Mouse (Mus musculus) cerebellum, postnatal 14 days (tissue): ENCODE results near the gene Usp8.

ENCODE experiments used
- DNase-seq, 2 experiments: peaks; one replicate each; pipeline ENCODE4 v3.0.0; 2021; ENCODE audit warnings: mixed read lengths in 2 of 2

Usp8 gene

DNA sequence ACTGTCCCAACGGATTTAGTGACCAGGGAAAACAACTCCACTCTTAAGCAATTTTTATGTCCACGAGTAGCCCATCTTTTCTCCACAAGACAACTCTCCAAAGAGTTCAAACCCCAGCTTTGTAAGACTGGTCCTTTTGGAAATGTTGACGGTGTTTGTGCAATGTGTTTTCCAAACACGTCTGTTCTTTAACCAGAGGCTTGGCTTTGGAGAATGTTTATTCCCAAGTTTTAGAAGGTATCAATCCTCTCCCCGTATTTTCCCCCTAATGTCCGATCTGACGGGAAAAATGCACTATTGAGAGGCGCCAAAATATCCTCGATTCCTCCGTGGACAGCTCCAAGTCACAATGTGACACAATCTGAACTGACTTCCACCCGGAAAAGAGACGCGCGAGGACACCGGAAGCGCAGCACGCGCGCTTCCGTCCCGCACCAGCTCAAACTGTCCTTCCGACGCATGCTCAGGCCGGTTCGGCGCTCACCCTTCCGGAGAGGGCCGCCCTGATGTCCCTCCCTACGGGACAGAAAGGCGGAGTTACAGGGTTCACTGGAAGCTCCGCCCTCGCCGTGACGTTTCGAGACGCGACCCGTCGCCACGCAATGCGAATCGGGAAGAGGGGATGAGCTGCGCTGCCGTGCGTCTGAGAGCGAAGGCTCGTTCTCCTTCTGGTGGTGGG lies at the start of gene Usp8:
TSS of gene Usp8 (plus strand) at position 570 of the 679 bp plus-strand sequence.
- peak; percentile 97 to 98 for DNase-seq

- peak; percentile 36 to 48 for DNase-seq
Observed at GRCm38 (mm10) chr2:126663481-126663880, 43.6 kb upstream of the Usp8 start.

DNA sequence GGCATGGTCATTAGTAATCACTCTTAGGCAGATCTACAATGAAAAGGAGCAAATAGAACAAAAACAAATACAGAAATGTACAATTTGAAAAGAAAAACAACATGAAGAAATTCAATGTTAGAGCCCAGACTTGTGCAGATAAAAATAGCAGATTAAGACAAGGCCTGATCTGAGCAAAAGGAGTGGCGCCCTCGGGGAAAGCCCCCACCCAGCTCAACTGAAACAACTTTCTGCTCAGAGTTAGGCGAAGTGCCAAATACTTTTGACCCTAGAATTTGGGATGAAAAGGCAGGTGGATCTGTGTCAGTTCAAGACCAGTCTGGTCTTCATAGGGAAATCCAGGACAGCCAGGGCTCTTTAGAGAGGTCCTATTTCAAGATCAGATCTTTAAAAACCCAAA lies 41.1 kb upstream of the Usp8 start:
- no peak for DNase-seq

- DNase-seq = no peak
Observed at GRCm38 (mm10) chr2:126668621-126669252, 38.4 kb upstream of the Usp8 start.

GRCm38 (mm10) chr2:126673317-126674242 lies 33.5 kb upstream of the Usp8 start:
- no peak for DNase-seq

- DNase-seq = peak; percentile 58 to 59
Observed at GRCm38 (mm10) chr2:126674441-126675168, 32.5 kb upstream of the Usp8 start.

DNA sequence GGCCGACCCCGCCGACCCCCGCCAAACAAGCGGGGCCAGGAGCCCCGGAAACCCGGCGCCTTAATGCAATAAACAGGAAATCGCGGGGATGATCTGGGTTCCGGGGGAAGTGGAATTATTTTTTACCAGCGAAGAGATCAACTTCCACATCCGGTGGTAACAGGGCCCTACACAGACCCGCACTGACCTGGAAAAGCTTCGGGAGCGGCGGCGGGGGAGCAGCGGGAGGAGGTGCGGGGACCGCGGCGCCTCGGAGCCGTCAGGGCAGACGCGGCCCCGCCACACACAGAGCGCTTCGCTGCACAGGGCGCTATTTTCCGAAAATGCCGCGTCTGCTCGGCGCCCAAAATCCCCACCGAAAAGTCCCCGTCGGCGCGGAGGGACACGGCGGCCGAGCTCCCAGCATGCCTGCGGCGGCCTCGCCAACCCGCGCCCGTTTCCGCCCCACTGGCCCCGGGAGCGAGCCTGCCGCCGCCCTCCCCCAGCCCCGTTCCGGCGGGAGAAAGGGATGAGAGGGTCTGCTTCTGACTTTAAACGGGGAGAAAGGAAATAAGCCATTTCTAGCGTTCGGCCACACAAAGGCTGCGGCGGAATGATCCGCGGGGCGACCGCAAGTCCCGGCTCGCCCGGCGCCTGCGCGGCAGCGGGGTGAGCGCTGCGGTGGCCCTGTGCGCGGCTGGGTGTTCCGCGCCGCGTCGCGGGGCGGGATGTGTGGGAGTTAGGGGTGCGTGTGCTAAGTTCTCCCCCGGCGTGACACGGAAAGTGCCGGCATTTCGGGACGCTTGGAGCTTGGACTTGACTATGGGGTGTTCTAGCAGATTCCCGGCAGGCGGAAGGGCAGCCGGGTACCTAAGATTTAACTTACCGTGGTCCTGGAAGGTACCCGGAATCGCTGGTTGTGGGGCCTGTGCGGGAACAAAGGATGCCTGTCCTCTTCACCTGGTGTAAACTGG lies 31.7 kb upstream of the Usp8 start:
- DNase-seq = peak; percentile 88 to 92

GRCm38 (mm10) chr2:126676122-126676515 lies 31.0 kb upstream of the Usp8 start, which contains the start of gene Gabpb1:
Gene Gabpb1 (minus strand): TSS chr2:126676337.
- peak in 1 of 2 experiments; percentile 10 for DNase-seq

DNA sequence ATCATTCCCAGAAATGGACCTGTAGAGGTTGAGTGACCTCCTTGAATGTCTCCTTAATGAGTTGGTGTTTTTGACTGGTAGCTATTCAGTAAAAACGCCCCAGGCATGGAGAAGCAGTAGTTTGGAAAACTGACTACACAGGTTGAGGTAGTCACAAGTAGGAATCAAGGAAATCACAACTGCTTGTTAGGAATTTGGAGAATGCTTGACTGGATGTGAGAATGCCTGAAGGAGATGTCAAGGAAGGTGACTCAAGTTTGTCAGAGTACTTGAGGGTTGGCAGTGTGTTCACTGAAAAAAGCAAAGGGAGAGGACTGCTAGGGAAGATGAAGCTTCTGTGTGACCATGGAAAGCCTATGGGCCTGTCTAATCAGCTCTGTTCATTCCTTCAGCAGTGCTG lies 29.8 kb upstream of the Usp8 start:
- no peak for DNase-seq

- no peak for DNase-seq
Observed at GRCm38 (mm10) chr2:126682333-126682732, 24.8 kb upstream of the Usp8 start.

- DNase-seq = no peak
Observed at GRCm38 (mm10) chr2:126682937-126683336, 24.2 kb upstream of the Usp8 start.

- no peak for DNase-seq
Observed at GRCm38 (mm10) chr2:126691290-126691689, 15.8 kb upstream of the Usp8 start.

DNA sequence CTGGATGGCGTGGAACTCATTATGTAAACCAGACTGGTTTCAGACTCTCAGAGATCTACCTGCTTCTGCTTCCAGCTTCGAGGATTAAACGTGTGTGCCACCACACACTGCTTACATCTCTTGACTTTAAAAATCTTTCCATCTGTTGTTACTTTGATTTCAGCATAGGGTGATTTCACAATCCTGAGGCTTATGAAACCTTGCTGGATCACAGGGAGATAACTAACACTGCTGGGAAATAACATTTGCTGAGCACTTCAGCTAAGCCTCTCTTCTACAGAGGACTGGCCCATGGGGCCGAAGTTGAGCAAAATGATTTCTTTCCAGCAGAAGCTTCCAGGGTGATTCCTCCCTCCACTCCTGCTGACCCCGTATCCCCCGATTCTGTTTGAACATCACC lies 11.8 kb upstream of the Usp8 start:
- DNase-seq = no peak

- no peak for DNase-seq
Observed at GRCm38 (mm10) chr2:126707438-126707779, 281 bp downstream of the Usp8 start.

DNA sequence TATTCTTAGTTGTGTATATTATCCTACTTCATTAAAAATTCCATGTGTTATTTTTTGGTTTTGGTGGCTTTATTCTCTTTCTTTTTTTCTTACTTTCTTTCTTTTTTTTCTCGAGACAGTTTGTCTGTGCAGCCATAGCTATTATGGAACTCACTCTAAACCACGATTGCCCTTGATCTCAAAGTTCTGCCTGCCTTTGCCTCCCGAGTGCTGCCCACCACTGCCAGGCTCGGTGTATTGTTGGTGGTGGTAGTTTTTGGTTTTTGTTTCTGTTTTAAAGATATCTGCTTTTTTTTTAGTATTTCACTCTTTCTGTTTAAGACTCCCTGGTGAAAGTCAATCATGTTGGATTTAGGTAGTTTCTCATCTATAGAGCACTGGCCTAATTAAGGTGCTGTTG lies 1.2 kb downstream of the Usp8 start:
- no peak for DNase-seq

DNA sequence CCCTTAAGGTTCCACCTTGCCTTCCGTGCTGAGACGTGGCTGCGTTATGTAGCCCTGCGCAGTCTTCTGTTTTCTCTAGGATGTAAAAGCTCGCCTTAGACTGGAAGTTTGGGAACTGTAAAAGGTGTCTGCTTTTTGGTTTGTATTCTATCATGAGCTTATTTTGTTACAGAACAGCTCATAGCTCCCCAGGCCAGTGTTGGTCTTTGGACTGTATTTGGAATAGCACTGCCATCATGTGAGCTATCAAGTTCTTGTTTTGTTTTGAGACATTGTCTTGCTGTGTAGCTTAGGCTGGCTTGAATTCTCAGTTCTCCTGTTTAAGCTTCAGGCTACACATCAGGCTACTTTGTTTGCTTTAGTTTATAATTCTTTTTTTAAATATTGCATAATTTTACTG lies 5.4 kb downstream of the Usp8 start:
- DNase-seq = no peak

GRCm38 (mm10) chr2:126712950-126713349 lies 5.8 kb downstream of the Usp8 start:
- DNase-seq = no peak

DNA sequence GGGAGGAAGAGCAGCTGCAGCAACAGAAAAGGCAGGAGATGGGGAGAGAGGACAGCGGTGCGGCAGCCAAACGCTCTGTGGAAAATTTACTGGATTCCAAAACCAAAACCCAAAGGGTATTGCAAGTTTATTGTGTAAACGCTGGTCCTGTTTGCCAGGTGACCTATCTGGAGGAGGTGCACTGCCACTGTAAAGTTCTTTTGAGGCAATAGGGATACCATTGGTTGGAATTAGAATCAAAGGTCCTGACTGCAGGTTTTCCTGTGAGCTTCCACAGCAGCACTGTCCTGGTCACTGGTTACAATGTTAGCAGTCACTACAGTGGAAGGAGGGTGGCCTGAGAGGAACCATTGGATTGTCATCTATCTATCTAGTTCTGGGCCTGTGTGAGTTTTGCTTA lies 22.1 kb downstream of the Usp8 start:
- no peak for DNase-seq

- DNase-seq = no peak
Observed at GRCm38 (mm10) chr2:126730502-126730901, 23.4 kb downstream of the Usp8 start.

DNA sequence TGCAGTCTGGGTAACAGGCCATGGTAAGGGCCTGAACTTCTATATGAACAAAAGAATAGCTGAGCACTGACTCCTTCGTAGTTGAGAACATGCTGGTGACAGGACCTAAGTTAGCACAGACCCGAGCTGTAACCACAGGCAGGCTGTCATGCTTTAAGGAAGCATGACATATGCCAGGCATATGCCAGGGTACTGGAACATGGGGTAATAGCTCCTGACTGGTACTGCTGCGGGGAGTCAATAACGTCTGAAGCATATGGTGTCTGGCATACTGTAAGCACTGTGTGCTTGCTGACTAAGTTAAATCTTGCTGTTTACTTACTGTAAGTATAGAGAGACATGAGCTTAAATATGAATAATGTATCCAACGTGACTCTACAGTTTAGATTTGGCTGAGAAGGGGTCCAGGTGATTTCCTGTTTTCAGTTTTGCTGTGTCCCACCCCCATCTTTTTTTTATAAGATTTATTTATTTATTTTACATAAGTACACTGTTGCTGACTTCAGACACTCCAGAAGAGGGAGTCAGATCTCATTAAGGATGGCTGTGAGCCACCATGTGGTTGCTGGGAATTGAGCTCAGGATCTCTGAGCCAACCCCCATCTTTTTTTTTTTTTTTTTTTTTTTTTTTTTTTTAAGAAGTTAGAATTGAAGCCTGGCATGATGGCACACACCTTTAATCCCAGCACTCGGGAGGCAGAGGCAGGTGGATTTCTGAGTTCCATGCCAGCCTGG lies 28.4 kb downstream of the Usp8 start:
- DNase-seq = no peak

- no peak for DNase-seq
Observed at GRCm38 (mm10) chr2:126740314-126740713, 33.2 kb downstream of the Usp8 start.
